Mouse (Mus musculus): Measurements from ENCODE around the gene Anapc16.

DNA sequence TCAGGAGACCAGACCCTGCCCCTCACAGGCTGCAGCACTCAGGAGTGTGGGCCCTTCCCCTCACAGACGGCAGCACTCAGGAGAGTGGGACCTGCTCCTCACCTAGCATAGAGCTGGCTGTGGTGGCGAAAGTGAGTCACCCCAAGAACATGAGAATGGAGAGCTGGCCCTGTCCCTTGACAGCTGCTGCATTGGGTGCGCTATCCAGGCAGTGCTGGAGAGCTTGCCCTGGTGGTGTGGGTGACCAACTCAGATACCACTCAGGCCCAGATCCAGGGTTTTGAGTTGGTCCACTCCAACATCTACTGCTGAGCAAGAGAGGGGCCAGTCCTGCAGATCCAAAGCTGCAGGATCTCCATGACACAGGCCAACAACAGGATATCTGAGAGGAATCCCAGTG is 31.7 kb upstream of the Anapc16 start:
- TF ChIP-seq CTCF (IDR thresholded peaks at IDR 0.05; ENCODE audit: control insufficient read depth, insufficient read depth, insufficient read length) (no peak), MAX (IDR thresholded peaks at IDR 0.05) (no peak), USF1 (IDR thresholded peaks at IDR 0.05; ENCODE audit: low read depth) (no peak), MYOD1 (IDR thresholded peaks at IDR 0.05; ENCODE audit: control insufficient read depth, insufficient read length, low read depth) (no peak)

Data from C2C12 (cell line).